Mouse (Mus musculus): ENCODE measurements around the gene Stx8. TPM values are rescaled to one million over a fixed set of nuclear protein-coding genes. Genes with fewer than 3 reads are reported as not detected.
A peak's percentile ranks its signal among the peaks of the same experiment; 100 is the strongest.

Gene Stx8
- polyA plus RNA-seq, 1 experiment from 2014 or later = 74.2 TPM

- Histone ChIP-seq H3K4me3 (no peak overlapping the region), H3K4me2 (no peak overlapping the region), H3K27ac (replicated peaks) (no peak overlapping the region), H3K36me3 (no peaks in the 10 kb centered on the region), H3K9ac (no peak overlapping the region), H3K4me1 (replicated peaks) (peaks cover 25% of the 10 kb centered on the region), H3K27me3 (peaks cover 17% of the 10 kb centered on the region), H3K9me3 (no peaks in the 10 kb centered on the region)
- 89% methylated on average over 6 of the region's 6 CpGs for WGBS
- ATAC-seq (ENCODE audit: low read depth) = 0 out of 2 replicates have a peak, but pooled peaks have one; percentile 23
These were observed 261.8 kb downstream of the Stx8 start for GRCm38 (mm10) chr11:68227837-68228236.

- H3K4me3 ChIP-seq = no peak overlapping the region
- H3K4me1 ChIP-seq (replicated peaks) = peaks cover 30% of the 10 kb centered on the region
- H3K9me3 ChIP-seq = no peaks in the 10 kb centered on the region
- 0 out of 2 replicates have a peak overlapping the region, but pooled peaks have one; percentile 20 for H3K27ac ChIP-seq (replicated peaks)
- no peaks in the 10 kb centered on the region for H3K36me3 ChIP-seq
- 52% methylated on average over 18 of the region's 18 CpGs for WGBS
- H3K27me3 ChIP-seq = peaks cover 18% of the 10 kb centered on the region
- H3K9ac ChIP-seq = no peak overlapping the region
- H3K4me2 ChIP-seq = no peak overlapping the region
- no peak for ATAC-seq (ENCODE audit: low read depth)
These were observed 263.1 kb downstream of the Stx8 start for GRCm38 (mm10) chr11:68228941-68229665.

GRCm38 (mm10) chr11:68231558-68231957 is 265.6 kb downstream of the Stx8 start:
- Histone ChIP-seq H3K9me3 (no peaks in the 10 kb centered on the region), H3K4me1 (replicated peaks) (peaks cover 27% of the 10 kb centered on the region), H3K4me2 (no peak overlapping the region), H3K4me3 (no peak overlapping the region), H3K9ac (no peak overlapping the region), H3K27ac (replicated peaks) (no peak overlapping the region), H3K27me3 (peaks cover 32% of the 10 kb centered on the region), H3K36me3 (peaks cover under 1% of the 10 kb centered on the region; the same call in 1 of the 2 replicates)
- WGBS = 97% methylated on average over 5 of the region's 5 CpGs
- ATAC-seq (ENCODE audit: low read depth) = no peak

GRCm38 (mm10) chr11:68233469-68233965 is 267.5 kb downstream of the Stx8 start:
- peak; percentile 52; the same call in 1 of the 2 replicates for ATAC-seq (ENCODE audit: low read depth)
- H3K9me3 ChIP-seq = no peaks in the 10 kb centered on the region
- H3K36me3 ChIP-seq = peaks cover 8% of the 10 kb centered on the region; the same call in 1 of the 2 replicates
- no peak overlapping the region for H3K27ac ChIP-seq (replicated peaks)
- peaks cover 20% of the 10 kb centered on the region for H3K4me1 ChIP-seq (replicated peaks)
- no peak overlapping the region for H3K4me3 ChIP-seq
- H3K4me2 ChIP-seq = no peak overlapping the region
- WGBS = 56% methylated on average over 9 of the region's 9 CpGs
- peaks cover 42% of the 10 kb centered on the region for H3K27me3 ChIP-seq
- no peak overlapping the region for H3K9ac ChIP-seq

GRCm38 (mm10) chr11:68239756-68240155 is 273.8 kb downstream of the Stx8 start:
- Histone ChIP-seq H3K27ac (replicated peaks) (no peak overlapping the region), H3K36me3 (peaks cover 8% of the 10 kb centered on the region; the same call in 1 of the 2 replicates), H3K9me3 (no peaks in the 10 kb centered on the region), H3K27me3 (peaks cover 63% of the 10 kb centered on the region), H3K4me3 (no peak overlapping the region), H3K9ac (no peak overlapping the region), H3K4me2 (no peak overlapping the region), H3K4me1 (replicated peaks) (peaks cover 18% of the 10 kb centered on the region)
- ATAC-seq (ENCODE audit: low read depth) = no peak
- 12% methylated on average over 5 of the region's 5 CpGs for WGBS

- Histone ChIP-seq H3K9ac (no peak overlapping the region), H3K27me3 (peaks cover 38% of the 10 kb centered on the region), H3K36me3 (peaks cover 7% of the 10 kb centered on the region; the same call in 1 of the 2 replicates), H3K4me3 (no peak overlapping the region), H3K4me2 (no peak overlapping the region), H3K9me3 (no peaks in the 10 kb centered on the region), H3K27ac (replicated peaks) (peak overlapping the region; percentile 38; the same call in 1 of the 2 replicates), H3K4me1 (replicated peaks) (peaks cover 23% of the 10 kb centered on the region)
- 69% methylated on average over 16 of the region's 16 CpGs for WGBS
- ATAC-seq (ENCODE audit: low read depth) = no peak
These were observed 278.4 kb downstream of the Stx8 start for GRCm38 (mm10) chr11:68244254-68244991.

- no peak for ATAC-seq (ENCODE audit: low read depth)
- Histone ChIP-seq H3K27me3 (peaks cover 34% of the 10 kb centered on the region), H3K9ac (no peak overlapping the region), H3K36me3 (peaks cover 7% of the 10 kb centered on the region; the same call in 1 of the 2 replicates), H3K9me3 (no peaks in the 10 kb centered on the region), H3K27ac (replicated peaks) (no peak overlapping the region), H3K4me2 (no peak overlapping the region), H3K4me3 (no peak overlapping the region), H3K4me1 (replicated peaks) (peaks cover 19% of the 10 kb centered on the region)
- 81% methylated on average over 5 of the region's 5 CpGs for WGBS
These were observed 278.9 kb downstream of the Stx8 start for GRCm38 (mm10) chr11:68244992-68245261.

- peaks cover 25% of the 10 kb centered on the region for H3K4me1 ChIP-seq (replicated peaks)
- ATAC-seq (ENCODE audit: low read depth) = no peak
- no peak overlapping the region for H3K27ac ChIP-seq (replicated peaks)
- 25% methylated on average over 6 of the region's 6 CpGs for WGBS
- peaks cover 12% of the 10 kb centered on the region; the same call in 1 of the 2 replicates for H3K27me3 ChIP-seq
- no peak overlapping the region for H3K4me2 ChIP-seq
- H3K36me3 ChIP-seq = peaks cover 7% of the 10 kb centered on the region; the same call in 1 of the 2 replicates
- H3K9ac ChIP-seq = no peak overlapping the region
- H3K4me3 ChIP-seq = no peak overlapping the region
- H3K9me3 ChIP-seq = no peaks in the 10 kb centered on the region
These were observed 281.9 kb downstream of the Stx8 start for GRCm38 (mm10) chr11:68247897-68248296.

GRCm38 (mm10) chr11:68250106-68250505 is 284.1 kb downstream of the Stx8 start:
- Histone ChIP-seq H3K4me1 (replicated peaks) (peaks cover 14% of the 10 kb centered on the region), H3K27ac (replicated peaks) (0 out of 2 replicates have a peak overlapping the region, but pooled peaks have one; percentile 28), H3K4me2 (no peak overlapping the region), H3K27me3 (peaks cover 9% of the 10 kb centered on the region; the same call in 1 of the 2 replicates), H3K9ac (no peak overlapping the region), H3K9me3 (no peaks in the 10 kb centered on the region), H3K36me3 (peaks cover 8% of the 10 kb centered on the region), H3K4me3 (no peak overlapping the region)
- no peak for ATAC-seq (ENCODE audit: low read depth)
- 54% methylated on average over 6 of the region's 6 CpGs for WGBS

GRCm38 (mm10) chr11:68253531-68253930 is 287.5 kb downstream of the Stx8 start:
- no peak for ATAC-seq (ENCODE audit: low read depth)
- 75% methylated on average over 7 of the region's 7 CpGs for WGBS
- H3K4me1 ChIP-seq (replicated peaks) = peaks cover 13% of the 10 kb centered on the region
- H3K4me2 ChIP-seq = no peak overlapping the region
- H3K27ac ChIP-seq (replicated peaks) = no peak overlapping the region
- no peaks in the 10 kb centered on the region for H3K9me3 ChIP-seq
- H3K4me3 ChIP-seq = no peak overlapping the region
- 0 out of 2 replicates have a peak, but pooled peaks cover 3% of the 10 kb centered on the region for H3K27me3 ChIP-seq
- H3K36me3 ChIP-seq = peaks cover 26% of the 10 kb centered on the region; the same call in 1 of the 2 replicates
- no peak overlapping the region for H3K9ac ChIP-seq
